Mouse (Mus musculus): ENCODE measurements at regions not wholly inside any gene's neighbourhood (a gene's known extent, or its start where the extent isn't known, plus 50 kb on each side); places are given as distances from the start of the nearest gene placed in this dataset.
"Not testable (repeated sequence)": the region's sequence is repeated elsewhere in the genome, so short reads cannot be mapped to it uniquely, and the experiment has no call there.

- TF ChIP-seq POLR2A (IDR thresholded peaks at IDR 0.05; ENCODE audit: extremely low read depth, insufficient read depth, low read length): no peak
- no peak for TF ChIP-seq CTCF (IDR thresholded peaks at IDR 0.05; ENCODE audit: extremely low read depth, insufficient read depth, low read length)
- no peak overlapping the region for H3K27ac ChIP-seq (ENCODE audit: insufficient read depth, low read length)
- peaks cover 1% of the 10 kb centered on the region; the same call in 1 of the 2 replicates for H3K4me1 ChIP-seq (ENCODE audit: control insufficient read depth, insufficient read depth, low read length)
- H3K4me3 ChIP-seq (ENCODE audit: insufficient read depth, low read length): no peak overlapping the region
Observed at GRCm38 (mm10) chr8:112238681-112239080, 223.8 kb upstream of the Gm6793 start.

- not testable (repeated sequence) for H3K27ac ChIP-seq (ENCODE audit: insufficient read depth, low read length); H3K4me1 ChIP-seq (ENCODE audit: control insufficient read depth, insufficient read depth, low read length); H3K4me3 ChIP-seq (ENCODE audit: insufficient read depth, low read length)
Observed at GRCm38 (mm10) chr8:112236751-112237150, 221.9 kb upstream of the Gm6793 start.

GRCm38 (mm10) chr8:112219656-112220055, 204.8 kb upstream of the Gm6793 start:
- TF ChIP-seq POLR2A (IDR thresholded peaks at IDR 0.05; ENCODE audit: extremely low read depth, insufficient read depth, low read length): no peak
- TF ChIP-seq CTCF (IDR thresholded peaks at IDR 0.05; ENCODE audit: extremely low read depth, insufficient read depth, low read length): no peak
- no peaks in the 10 kb centered on the region for H3K4me1 ChIP-seq (ENCODE audit: control insufficient read depth, insufficient read depth, low read length)
- no peak overlapping the region for H3K27ac ChIP-seq (ENCODE audit: insufficient read depth, low read length)
- no peak overlapping the region for H3K4me3 ChIP-seq (ENCODE audit: insufficient read depth, low read length)

- H3K4me3 ChIP-seq (ENCODE audit: insufficient read depth, low read length): no peak overlapping the region
- no peak for TF ChIP-seq CTCF (IDR thresholded peaks at IDR 0.05; ENCODE audit: extremely low read depth, insufficient read depth, low read length)
- no peak for TF ChIP-seq POLR2A (IDR thresholded peaks at IDR 0.05; ENCODE audit: extremely low read depth, insufficient read depth, low read length)
- no peaks in the 10 kb centered on the region for H3K4me1 ChIP-seq (ENCODE audit: control insufficient read depth, insufficient read depth, low read length)
- H3K27ac ChIP-seq (ENCODE audit: insufficient read depth, low read length): no peak overlapping the region
Observed at GRCm38 (mm10) chr8:112212170-112212569, 197.3 kb upstream of the Gm6793 start.

GRCm38 (mm10) chr8:112196423-112196822, 181.6 kb upstream of the Gm6793 start:
- H3K4me1 ChIP-seq (ENCODE audit: control insufficient read depth, insufficient read depth, low read length): no peaks in the 10 kb centered on the region
- no peak overlapping the region for H3K4me3 ChIP-seq (ENCODE audit: insufficient read depth, low read length)
- H3K27ac ChIP-seq (ENCODE audit: insufficient read depth, low read length): no peak overlapping the region
- TF ChIP-seq POLR2A (IDR thresholded peaks at IDR 0.05; ENCODE audit: extremely low read depth, insufficient read depth, low read length): no peak
- no peak for TF ChIP-seq CTCF (IDR thresholded peaks at IDR 0.05; ENCODE audit: extremely low read depth, insufficient read depth, low read length)

DNA sequence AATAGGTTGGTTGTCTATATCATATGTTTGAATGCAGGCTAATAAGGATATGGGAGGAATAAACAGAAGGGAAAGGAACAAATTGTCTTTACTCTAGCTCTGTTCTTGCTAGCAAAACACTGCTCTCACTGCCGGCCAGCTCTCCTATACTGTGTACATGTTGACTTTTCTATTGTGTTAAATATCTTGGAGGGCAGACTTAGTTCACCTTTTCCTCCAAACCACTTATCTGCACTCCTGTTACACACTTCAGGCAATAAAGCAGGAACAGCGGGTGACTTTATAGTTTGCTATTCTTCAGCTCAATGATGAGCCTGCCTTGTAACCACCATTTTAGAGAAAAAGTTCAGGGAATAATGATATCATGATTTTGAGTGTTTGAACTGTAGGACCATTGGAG, 181.0 kb upstream of the Gm6793 start:
- Histone ChIP-seq H3K4me1 (ENCODE audit: control insufficient read depth, insufficient read depth, low read length) (no peaks in the 10 kb centered on the region), H3K27ac (ENCODE audit: insufficient read depth, low read length) (no peak overlapping the region), H3K4me3 (ENCODE audit: insufficient read depth, low read length) (no peak overlapping the region)
- no peak for TF ChIP-seq POLR2A (IDR thresholded peaks at IDR 0.05; ENCODE audit: extremely low read depth, insufficient read depth, low read length)
- no peak for TF ChIP-seq CTCF (IDR thresholded peaks at IDR 0.05; ENCODE audit: extremely low read depth, insufficient read depth, low read length)

GRCm38 (mm10) chr8:112191846-112192245, 177.0 kb upstream of the Gm6793 start:
- Histone ChIP-seq H3K27ac (ENCODE audit: insufficient read depth, low read length) (no peak overlapping the region), H3K4me1 (ENCODE audit: control insufficient read depth, insufficient read depth, low read length) (no peaks in the 10 kb centered on the region), H3K4me3 (ENCODE audit: insufficient read depth, low read length) (no peak overlapping the region)
- no peak for TF ChIP-seq POLR2A (IDR thresholded peaks at IDR 0.05; ENCODE audit: extremely low read depth, insufficient read depth, low read length)
- no peak for TF ChIP-seq CTCF (IDR thresholded peaks at IDR 0.05; ENCODE audit: extremely low read depth, insufficient read depth, low read length)

GRCm38 (mm10) chr8:112189698-112190097, 174.9 kb upstream of the Gm6793 start:
- Histone ChIP-seq H3K4me1 (ENCODE audit: control insufficient read depth, insufficient read depth, low read length) (no peaks in the 10 kb centered on the region), H3K4me3 (ENCODE audit: insufficient read depth, low read length) (no peak overlapping the region), H3K27ac (ENCODE audit: insufficient read depth, low read length) (no peak overlapping the region)
- TF ChIP-seq POLR2A (IDR thresholded peaks at IDR 0.05; ENCODE audit: extremely low read depth, insufficient read depth, low read length) (no peak), CTCF (IDR thresholded peaks at IDR 0.05; ENCODE audit: extremely low read depth, insufficient read depth, low read length) (no peak)

DNA sequence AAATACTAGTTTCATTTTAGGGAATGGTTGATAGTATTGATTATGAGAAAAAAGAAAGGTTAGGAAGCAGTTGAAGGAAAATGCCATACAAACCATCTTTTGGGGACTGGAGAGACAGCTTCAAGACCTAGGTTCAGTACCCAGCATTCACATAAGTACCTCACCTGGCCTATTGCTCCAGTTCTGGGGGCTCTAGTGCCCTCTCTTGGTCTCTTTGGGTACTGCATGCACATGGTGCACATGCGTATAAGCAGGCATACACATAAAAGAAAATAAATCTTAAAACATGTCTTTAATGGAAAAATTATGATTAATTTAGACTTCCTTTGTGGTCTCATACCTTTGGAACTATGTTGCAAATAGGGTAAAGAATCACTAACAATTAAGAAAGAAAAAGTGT, 155.3 kb upstream of the Gm6793 start:
- Histone ChIP-seq H3K4me1 (ENCODE audit: control insufficient read depth, insufficient read depth, low read length) (no peaks in the 10 kb centered on the region), H3K27ac (ENCODE audit: insufficient read depth, low read length) (no peak overlapping the region), H3K4me3 (ENCODE audit: insufficient read depth, low read length) (no peak overlapping the region)
- no peak for TF ChIP-seq POLR2A (IDR thresholded peaks at IDR 0.05; ENCODE audit: extremely low read depth, insufficient read depth, low read length)
- TF ChIP-seq CTCF (IDR thresholded peaks at IDR 0.05; ENCODE audit: extremely low read depth, insufficient read depth, low read length): no peak

GRCm38 (mm10) chr8:112156656-112157055, 141.8 kb upstream of the Gm6793 start:
- H3K27ac ChIP-seq (ENCODE audit: insufficient read depth, low read length): no peak overlapping the region
- H3K4me3 ChIP-seq (ENCODE audit: insufficient read depth, low read length): no peak overlapping the region
- TF ChIP-seq POLR2A (IDR thresholded peaks at IDR 0.05; ENCODE audit: extremely low read depth, insufficient read depth, low read length): no peak
- TF ChIP-seq CTCF (IDR thresholded peaks at IDR 0.05; ENCODE audit: extremely low read depth, insufficient read depth, low read length): no peak
- no peaks in the 10 kb centered on the region for H3K4me1 ChIP-seq (ENCODE audit: control insufficient read depth, insufficient read depth, low read length)

DNA sequence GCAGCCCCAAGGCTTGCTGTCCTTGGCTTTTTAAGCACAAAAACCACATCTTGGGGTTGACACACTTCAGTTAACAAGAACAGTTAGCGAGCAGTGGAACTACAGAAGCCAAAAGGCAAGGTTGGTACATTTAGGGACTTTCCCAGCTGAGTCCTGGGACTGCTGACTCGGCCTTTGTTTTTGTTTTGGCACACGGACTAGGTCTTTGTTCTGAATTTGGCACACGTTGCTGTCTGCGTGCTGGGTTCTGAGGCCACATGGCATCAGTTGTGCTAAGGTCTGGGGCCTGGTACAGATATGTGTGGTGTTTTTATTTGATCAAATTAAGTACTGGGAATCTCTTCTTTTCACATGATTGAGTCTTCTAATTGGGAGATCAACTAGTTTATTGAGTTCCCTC, 124.1 kb upstream of the Gm6793 start:
- Histone ChIP-seq H3K4me1 (ENCODE audit: control insufficient read depth, insufficient read depth, low read length) (no peaks in the 10 kb centered on the region), H3K4me3 (ENCODE audit: insufficient read depth, low read length) (no peak overlapping the region), H3K27ac (ENCODE audit: insufficient read depth, low read length) (no peak overlapping the region)
- TF ChIP-seq CTCF (IDR thresholded peaks at IDR 0.05; ENCODE audit: extremely low read depth, insufficient read depth, low read length) (no peak), POLR2A (IDR thresholded peaks at IDR 0.05; ENCODE audit: extremely low read depth, insufficient read depth, low read length) (no peak)
